Mouse (Mus musculus) urinary bladder, adult 18-20 months (tissue): Measurements from ENCODE around the gene Col6a4.

Source experiments
- DNase-seq, 2 experiments: peaks; one replicate each; pipeline ENCODE4 v3.0.0; 2022; ENCODE audit warnings: low spot score in 2 of 2, mixed read lengths in 2 of 2

The Col6a4 gene

DNA sequence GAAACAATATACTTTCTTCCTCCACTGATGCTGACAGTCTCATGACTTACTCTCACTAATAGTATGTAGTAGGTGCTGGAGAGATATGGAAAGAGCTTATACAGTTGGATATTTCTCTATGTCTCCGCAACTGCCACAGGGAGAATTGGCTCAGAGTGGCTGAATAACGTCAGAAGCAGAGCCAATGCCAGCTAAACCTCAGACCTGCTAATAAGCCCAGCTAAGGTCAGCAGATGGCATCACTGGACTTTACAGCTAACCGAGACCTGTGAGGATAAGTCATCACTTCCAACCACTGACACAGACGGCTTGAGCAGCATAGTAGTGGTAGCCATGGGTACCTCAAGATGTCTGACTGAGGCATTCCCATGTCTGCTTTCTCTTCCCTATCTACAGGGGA, 22.6 kb downstream of the Col6a4 start:
- DNase-seq = no peak

DNA sequence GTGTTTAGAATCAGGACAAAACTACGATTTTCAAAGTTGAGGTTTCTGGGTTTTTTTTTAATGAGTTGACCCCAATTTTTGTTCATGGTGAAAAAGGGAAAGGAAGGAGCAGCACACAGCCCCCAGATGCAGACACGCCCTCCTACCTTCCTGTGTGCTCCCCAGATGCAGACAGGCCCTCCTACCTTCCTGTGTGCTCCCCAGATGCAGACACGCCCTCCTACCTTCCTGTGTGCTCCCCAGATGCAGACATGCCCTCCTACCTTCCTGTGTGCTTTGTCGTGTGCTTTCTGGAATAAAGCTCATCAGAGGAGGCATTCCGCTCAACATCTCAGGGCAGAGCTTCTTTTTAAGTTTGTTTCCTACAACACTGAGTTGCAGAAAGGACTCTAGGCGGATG, 24.9 kb downstream of the Col6a4 start:
- no peak for DNase-seq

DNA sequence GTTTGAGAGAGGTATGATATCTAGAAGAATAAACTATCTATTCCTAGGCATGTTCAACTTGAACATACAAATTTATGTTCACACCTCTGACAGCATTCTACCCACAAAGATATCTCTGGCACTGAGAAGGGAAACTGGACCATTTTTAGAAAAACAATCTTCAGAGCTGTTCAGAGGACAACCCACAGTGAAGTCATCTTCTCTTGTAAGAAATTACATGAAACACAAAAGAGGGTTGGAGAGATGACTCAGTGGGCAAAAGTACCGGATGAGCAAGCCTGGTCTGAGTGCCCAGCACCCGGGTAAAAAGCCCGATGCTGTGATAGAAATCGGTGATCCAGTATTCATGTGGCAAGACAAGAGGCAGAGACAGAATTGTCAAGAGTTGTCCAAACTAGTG, 43.1 kb downstream of the Col6a4 start:
- DNase-seq = no peak

DNA sequence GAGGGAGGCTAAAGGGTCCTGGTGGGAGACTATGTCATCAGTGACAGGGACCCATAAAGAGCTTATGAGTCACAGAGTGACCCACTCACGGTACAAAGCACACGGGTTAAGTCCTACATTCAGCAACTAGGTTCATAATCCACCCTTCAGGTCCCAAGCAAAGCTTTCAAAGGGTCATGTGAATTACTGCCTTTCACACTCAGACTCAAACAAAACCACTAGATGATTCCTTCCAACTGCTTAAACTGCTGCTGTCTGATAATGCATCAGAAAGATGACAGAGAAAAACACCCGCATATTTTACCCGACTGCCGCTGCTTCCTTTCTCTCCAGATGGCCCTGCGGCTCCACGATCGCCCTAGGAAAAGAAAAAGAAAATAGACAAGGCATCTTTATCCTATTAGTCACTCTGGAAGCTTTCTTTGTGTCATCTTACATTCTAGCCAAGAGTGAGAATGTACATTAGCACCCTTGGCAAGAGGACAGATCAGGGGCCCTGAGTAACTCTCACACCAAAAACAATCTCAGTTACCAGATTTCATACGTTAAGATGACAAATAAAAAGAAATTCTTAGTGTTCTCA, 52.6 kb downstream of the Col6a4 start:
- DNase-seq = no peak

DNA sequence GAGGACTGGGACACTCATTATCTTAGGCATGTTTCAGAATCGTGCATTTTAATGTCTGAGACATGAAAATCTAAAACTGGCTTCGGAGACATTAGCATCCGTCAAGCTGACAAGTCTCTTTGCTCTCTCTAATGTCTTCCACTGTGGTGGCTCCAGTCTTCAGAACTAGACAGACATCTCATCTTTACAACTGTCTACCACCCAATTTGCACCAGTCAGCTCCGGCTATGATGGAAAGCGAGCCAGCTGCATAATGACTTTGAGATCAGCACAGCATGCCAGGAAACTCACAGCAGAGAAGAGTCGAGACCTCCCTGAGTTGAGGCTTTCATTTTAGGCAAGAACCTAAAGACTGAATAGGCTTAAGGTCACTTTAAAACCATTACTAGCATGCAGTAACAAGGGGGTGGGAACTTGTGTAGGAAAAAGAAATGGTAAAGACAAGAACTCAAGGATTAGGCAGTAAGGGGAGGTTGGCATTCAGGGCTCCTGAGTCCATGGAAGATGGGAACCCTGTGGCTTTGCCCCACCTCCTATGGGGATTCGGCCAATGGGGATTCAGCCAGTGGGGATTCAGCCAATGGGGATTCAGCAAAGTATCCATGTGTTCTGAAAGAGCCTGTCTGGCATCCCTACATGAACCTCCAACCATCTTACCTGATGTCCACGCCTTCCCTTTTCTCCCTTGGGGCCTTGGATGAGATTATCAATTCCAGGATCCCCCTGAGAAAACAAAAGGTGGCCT, 56.5 kb downstream of the Col6a4 start:
- DNase-seq = no peak

DNA sequence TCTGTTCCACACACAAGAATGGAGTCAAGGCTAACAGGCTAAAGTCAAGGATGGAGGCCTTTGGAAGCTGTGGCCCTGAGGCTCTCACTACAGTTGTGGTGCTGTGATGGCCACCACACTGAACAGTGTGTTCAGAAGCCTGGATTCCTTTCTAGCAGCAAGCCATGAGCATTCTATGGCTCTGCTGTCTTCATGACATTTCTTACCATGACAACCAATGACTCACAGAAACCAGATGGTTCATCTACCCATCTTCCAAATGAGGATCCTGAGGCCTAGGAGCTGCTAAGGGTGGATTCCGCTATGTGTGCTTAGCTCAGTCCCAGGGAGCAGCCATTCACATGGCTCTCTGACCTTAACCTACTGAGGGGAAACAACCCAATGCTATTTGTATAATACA, 57.3 kb downstream of the Col6a4 start:
- DNase-seq = no peak

DNA sequence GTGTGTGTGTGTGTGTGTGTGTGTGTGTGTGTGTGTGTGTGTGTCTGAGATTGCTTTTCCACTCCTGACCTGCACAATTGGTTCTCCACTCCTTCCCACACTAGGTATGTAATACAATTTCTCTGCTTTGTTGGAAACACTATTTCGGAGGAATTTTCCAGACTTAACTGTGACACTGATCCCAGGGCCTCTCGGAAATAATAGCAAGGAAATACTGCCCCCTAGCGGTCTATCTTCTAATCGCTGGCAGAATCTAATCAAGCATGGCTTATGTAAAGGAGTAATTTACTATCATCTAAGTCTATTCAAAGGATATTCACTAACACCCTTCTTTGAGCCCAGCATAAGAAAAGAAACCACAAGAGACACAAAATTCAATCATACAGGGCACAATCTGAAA, 57.7 kb downstream of the Col6a4 start:
- peak; percentile 9 to 11 for DNase-seq

DNA sequence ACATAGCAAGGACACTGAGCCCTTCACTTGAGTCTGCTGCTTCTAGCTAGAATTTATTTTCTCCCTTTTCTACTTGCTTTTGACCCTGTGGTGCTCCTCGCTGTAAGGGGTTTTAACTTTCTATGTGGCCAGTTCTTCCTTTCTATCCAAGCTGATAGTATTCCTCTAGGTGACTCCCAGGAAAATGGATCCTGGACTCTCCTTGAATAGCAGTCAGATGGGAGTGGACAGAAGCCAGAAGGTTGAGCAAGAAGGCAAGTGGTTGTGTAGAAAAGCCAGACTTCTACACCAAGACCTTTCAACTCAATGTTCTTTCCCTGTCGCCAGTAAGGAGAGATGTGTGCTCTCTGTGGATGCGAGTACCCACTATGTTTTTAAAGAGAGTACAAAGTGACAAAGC, 80.9 kb downstream of the Col6a4 start:
- no peak for DNase-seq

DNA sequence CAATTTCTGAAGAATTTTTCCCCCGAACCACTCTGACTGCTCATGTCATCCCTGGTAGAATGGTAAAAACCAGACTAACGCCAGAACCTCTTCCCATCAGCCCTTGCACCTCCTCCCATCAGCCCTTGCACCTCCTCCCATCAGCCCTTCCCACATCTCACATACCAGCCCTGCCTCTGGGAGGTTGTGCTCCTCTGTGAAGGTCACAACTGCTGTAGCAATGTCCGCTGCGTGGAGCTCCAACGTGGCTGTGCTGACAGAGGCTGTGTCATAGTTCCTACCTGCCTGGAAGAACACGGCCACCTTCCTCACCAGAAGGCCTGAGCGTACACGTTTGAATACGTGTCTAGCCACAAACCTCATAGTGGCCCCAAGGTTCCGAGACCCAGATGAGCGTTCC, 83.4 kb downstream of the Col6a4 start:
- no peak for DNase-seq

DNA sequence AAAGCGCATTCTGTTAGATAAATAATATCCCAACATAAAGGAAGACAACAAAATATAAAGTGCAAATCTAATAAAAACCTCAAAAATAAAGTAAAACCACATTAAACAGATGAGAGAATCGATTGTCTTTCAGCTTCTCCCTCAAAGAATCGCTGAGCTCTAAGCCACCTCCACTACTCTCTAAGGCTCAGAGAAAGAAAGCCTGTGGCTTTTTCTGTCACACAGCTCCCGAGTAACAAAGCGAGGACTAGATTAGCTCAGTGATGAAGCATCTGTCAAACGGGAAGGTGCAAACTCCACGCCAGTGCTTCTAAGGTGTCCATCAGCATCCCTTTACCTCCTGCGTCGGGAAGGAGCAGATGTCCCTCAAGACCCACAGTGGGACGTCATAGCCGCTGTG, 98.6 kb downstream of the Col6a4 start:
- no peak for DNase-seq

DNA sequence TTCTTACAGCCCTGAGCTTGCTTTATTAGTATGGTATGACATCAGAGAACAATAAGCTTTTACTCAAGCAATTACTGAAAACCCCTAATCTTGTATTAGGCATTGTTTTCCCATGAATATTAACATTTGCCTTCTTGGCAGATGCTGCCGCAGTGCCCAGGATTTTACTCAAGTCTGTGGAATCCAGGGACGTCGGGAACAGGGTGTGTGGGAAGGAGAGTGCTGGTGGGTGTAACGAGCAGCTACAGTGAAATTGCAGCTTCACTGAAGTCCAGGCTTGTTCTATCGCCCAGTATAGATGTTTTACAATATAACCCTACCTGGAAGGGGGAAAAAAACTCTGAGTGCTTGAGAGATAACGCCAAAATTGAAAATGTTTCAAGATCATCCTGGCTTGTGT, 104.2 kb downstream of the Col6a4 start:
- DNase-seq = no peak

DNA sequence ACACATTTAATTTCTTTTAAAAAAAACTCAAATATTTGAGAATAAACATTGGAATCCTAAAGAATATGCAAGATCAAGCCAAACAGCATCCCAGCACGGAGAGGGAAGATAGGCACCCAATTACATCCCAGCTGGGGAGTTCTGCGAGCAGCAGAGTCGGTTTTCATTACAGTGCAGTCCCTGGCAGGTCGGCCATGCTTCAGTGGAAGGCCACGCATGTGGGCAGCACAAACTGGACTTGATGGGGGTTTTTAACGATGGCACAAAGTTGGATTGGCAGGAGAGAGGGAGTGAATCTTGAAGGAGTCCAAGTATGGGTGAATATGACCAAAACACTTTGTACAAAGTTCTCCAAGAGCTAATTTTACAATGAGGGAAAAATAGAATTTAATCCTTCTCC, 106.5 kb downstream of the Col6a4 start:
- no peak for DNase-seq

DNA sequence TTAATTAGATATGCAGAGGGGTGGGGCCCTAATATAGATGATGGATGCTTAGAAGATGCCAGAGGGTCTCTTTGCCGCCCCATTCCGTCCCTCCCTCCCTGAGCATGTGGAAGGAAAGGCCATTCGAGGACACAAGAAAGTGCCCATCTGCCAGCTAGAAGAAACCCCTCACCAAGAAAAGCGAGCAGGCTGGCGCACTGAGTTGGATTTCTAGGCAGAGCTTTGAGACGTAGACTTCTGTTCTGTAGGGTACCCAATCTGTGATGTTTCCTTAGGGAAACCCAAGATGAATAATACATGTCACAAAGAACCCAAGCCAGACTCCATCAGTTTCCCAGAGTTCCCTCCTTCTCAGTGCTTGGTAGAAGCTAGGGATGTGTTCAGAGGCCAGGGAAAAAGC, 107.1 kb downstream of the Col6a4 start:
- no peak for DNase-seq

DNA sequence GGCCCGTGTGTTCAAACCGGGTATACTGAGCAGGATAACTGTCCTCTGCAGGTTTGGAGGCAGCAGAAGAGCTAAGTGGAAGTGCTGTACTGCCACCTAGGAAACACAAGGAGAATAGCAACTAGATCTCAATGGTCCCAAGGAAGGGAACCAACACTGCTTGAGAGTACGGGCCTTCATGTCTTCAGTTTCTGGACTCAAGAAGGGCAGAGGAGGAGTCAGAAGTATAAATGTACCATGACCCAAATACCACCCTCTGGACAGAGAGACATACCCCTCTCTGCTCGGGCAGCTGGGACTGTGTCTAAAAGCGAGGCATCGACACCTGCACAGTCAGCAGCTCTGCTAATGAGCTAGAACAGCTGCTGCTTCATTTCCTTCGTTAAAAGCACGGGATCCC, 108.5 kb downstream of the Col6a4 start:
- DNase-seq = no peak

DNA sequence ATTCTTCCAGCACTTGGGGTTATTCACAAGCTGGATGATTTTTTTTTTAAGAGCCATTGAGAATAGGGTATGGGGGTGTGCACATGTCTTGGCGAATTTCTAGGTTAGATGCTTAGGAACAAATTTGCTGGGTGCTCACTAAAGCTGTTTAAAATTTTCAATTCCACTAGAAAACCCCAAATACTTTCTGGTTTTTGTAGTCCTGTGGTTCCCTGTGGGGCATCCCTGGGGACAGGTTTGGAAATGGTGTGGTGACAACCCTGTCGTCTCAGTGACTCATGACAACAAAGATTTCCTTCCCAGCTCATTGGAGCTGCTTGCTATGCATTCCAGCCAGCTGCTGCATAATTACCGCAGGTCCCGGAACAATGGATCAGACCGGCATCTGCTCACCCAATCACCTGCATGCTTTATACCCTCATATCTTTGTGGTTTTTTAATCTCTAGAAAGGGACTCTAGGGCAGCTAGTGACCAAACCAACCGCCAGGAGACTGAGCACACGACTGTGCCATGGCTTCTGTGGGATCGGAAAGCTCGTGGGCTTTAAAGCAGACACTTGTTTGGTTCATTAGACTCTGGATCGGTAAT, 111.6 kb downstream of the Col6a4 start:
- DNase-seq = no peak

DNA sequence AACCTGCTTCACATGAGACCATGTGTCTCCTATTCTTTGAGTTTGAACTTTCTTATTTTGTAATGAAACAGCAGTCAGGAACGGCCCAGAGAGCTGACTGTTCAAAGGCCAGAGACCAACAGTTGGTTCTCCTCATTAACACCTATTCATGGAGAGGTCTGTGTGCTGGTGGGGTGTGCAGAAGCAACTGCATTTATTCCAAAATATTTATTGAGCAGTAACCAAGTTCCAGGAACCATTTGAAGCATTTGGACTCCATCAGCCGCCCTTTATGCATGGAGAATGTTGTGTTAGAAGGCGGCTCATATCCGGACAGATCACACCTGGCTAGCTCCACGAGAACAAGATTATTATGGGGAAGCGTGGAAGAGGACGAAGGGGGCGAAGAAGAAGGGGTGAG, 118.1 kb downstream of the Col6a4 start:
- no peak for DNase-seq

DNA sequence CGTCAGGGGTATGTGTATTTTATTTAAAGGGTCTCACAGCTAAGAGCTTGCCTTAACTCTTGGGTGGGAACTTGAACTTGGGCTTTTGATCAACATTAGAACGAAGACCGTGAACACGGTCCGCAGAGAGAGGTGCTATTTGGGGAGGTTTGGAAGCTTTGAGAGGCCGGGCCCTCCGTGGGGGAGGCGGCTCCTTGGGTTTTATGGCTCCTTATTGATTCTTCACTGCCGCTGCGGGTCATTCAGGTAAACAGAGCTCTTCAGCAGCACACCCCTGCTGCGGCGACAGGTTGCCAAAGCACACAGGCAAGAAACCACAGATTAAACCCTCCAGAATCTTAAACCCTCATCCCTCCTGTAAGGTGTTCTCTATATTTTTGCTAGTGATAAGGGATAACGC, 119.7 kb downstream of the Col6a4 start:
- DNase-seq = no peak

DNA sequence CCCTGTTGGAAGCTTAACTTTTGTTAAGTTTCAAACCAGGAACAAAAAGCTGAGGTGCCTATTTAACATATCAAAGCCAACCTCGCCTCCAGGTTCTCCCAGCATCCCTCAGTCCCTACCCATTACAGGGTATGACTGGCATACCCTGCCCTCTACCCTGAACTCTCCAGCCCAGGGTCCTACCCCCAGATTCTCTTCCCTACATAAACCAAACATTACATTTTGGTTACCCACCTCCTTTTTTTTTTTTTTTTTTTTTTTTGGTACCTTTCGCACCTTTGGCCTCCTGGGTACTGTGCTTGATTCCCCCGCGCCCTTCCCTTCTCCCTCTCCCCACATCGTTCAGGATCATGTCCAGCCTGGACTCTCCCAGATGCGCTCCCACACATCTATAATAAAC, 120.3 kb downstream of the Col6a4 start:
- DNase-seq = no peak

DNA sequence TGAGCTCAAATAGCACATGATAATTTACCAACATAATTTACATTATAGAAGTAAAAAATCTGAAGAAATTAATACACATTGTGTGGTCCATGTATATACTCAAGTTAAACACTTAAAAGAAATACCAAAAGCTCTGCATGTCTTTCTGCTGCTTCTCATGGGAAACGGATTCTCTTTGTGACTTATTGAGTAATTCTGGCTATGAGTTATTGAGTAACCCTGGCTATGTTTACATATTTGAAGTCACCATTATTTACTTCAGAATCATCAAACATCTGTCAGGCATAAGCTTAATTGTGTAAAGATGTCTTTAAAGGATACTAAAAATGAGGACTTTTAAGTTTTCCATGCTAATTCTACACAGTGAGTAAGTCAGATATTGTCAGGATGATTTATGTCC, 122.8 kb downstream of the Col6a4 start:
- DNase-seq = no peak

DNA sequence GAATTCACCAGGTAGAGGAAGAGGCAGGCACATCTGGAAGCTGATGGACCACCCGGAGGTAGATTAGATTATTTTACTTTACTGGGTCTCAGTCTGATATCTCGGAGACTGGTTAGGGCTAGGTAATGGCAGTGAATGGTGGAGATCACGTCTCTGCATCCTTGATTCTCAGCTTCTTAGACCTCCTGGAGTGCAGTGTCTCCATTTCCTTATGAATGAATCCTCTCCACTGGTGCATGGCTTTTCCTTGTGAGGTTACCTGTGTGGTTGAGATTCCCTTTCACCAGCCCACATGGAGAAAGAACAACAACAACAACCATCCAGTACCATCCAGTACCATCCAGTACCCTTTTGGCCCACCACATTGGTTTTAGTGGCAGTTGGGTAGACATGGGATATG, 124.6 kb downstream of the Col6a4 start:
- DNase-seq = no peak

DNA sequence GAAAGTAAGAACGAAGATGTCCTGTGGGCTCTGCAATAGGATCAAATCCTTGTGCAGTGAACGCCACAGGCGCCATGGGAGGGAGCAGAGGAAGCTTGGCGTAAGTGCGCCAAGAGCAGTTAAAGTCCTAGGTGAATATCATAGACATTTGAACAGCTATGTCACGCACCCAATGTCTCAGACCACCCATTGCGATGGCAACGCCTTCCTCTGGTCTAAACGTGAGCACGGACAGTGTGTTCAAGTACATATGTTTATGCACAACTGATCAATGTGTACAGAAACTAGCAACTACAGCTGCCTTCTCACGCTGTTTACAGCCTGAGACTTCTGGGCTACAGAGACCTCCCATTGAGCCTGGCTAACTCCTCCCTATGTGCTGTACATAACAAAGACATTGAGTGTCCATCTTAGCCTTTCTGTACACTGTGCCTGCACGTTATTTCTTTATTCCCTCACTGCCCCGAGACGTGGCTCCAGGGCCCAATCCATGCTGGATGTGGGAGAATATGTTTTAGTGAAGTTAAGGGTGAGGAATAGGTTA, 125.2 kb downstream of the Col6a4 start:
- no peak for DNase-seq

DNA sequence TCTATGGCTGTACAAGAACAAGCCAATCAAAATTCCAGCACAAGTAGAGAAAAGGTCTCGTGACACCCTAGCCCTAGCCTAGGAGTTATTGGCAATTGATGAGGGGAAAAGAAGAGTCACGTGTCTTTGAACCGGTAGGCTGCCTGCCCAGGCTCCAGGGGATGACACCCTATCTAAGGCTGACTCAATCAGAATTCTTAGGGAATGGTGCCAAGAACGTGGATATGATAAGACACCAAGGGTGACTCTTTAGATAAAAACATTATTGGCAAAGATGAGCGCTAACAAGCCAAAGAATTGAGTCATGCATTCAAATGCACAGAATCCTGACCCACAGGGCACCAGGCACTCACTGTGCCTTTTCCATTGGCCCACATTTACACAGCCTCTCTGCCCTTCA, 125.7 kb downstream of the Col6a4 start:
- no peak for DNase-seq

DNA sequence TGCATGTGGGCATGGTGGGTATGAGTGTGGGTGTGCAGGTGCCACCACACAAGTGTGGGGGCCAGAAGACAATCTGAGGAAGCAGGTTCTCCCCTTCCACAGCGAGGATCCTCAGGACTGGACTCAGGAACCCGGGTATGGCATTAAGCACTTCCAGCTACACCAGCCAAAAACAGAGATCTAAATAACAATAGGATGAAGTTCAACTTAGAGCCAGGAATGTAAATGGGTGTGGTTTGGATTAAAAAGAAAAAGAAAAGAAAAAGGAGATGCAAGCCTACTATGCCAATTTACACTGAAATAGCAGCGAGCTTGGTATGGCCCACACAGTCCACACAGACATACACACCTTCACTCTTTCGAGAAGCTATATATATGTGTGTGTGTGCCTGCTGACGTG, 128.6 kb downstream of the Col6a4 start:
- no peak for DNase-seq
